Comparison of ENCODE assay signal across 27 mouse cellular contexts in the genomic region with DNA sequence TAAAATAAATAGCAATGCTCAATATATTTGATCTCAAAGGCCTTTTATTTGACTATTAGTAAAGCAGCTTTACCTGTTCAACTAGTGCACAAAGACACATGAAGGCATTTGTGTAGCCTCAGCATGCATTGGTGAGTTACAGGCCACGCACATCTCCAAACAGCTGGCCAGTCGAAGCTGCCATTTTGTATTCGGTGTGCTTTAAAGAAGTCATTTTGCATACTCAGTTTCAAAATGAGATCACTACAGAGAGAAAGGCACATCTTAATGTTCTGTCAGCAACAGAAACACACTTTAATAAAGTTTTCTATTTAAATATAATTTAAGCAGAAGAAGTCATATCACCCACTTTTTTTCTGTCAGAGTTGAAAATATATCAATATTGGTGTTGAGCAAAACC.
"Had no signal": no experiment of that assay in that cellular context is flagged by ENCODE, and none has a peak within 500 bp of the region (broad histone marks: within the 10 kb centered on the region; RNA-seq: fewer than 3 reads in every experiment).

No protein-coding gene starts in this region.

- H3K36me3 ChIP-seq: embryonic facial prominence, embryonic 10.5 days; embryonic facial prominence, embryonic 12.5 days; embryonic facial prominence, embryonic 13.5 days; embryonic facial prominence, embryonic 15.5 days; forebrain, embryonic 10.5 days; forebrain, embryonic 12.5 days; forebrain, embryonic 15.5 days; heart, embryonic 10.5 days had no signal

- ATAC-seq: forebrain, embryonic 13.5 days; forebrain, embryonic 14.5 days; forebrain, embryonic 15.5 days; forebrain, embryonic 16.5 days; forebrain, postnatal 0 days had no signal

- H3K27ac ChIP-seq: embryonic facial prominence, embryonic 10.5 days; embryonic facial prominence, embryonic 12.5 days; embryonic facial prominence, embryonic 13.5 days; embryonic facial prominence, embryonic 15.5 days; forebrain, embryonic 10.5 days; forebrain, embryonic 12.5 days; forebrain, embryonic 13.5 days; forebrain, embryonic 15.5 days; gastrocnemius, adult 2 months; heart, adult 2 months; heart, embryonic 10.5 days had no signal

- H3K4me1 ChIP-seq: embryonic facial prominence, embryonic 10.5 days; embryonic facial prominence, embryonic 12.5 days; embryonic facial prominence, embryonic 13.5 days; embryonic facial prominence, embryonic 15.5 days; forebrain, embryonic 10.5 days; forebrain, embryonic 12.5 days; forebrain, embryonic 13.5 days; forebrain, embryonic 15.5 days; heart, embryonic 10.5 days had no signal

- H3K4me3 ChIP-seq: embryonic facial prominence, embryonic 10.5 days; embryonic facial prominence, embryonic 12.5 days; embryonic facial prominence, embryonic 13.5 days; embryonic facial prominence, embryonic 15.5 days; erythroblast, embryonic 14.5 days; forebrain, embryonic 10.5 days; forebrain, embryonic 12.5 days; forebrain, embryonic 13.5 days; forebrain, embryonic 15.5 days; gastrocnemius, adult 2 months; heart, adult 2 months; heart, embryonic 10.5 days had no signal

- H3K9ac ChIP-seq: embryonic facial prominence, embryonic 12.5 days; embryonic facial prominence, embryonic 13.5 days; embryonic facial prominence, embryonic 15.5 days; forebrain, embryonic 12.5 days; forebrain, embryonic 13.5 days; forebrain, embryonic 15.5 days; forebrain, postnatal 0 days had no signal

- H3K27me3 ChIP-seq: embryonic facial prominence, embryonic 12.5 days; embryonic facial prominence, embryonic 13.5 days; embryonic facial prominence, embryonic 15.5 days; forebrain, embryonic 12.5 days; forebrain, embryonic 13.5 days; forebrain, embryonic 15.5 days had no signal

- DNase-seq: cerebellum, adult 9-11 months; cerebellum, postnatal 10 days; cerebellum, postnatal 14 days; cerebellum, postnatal 25 days; cerebellum, postnatal 36 days; embryo, embryonic 11 days; forebrain, postnatal 0 days; gastrocnemius, adult 2 months; gastrocnemius, postnatal 10 days; gastrocnemius, postnatal 14 days; gastrocnemius, postnatal 25 days; gastrocnemius, postnatal 36 days; heart, adult 11 months; heart, adult 18-20 months; heart, adult 2 months had no signal

- H3K4me2 ChIP-seq: embryonic facial prominence, embryonic 12.5 days; embryonic facial prominence, embryonic 13.5 days; embryonic facial prominence, embryonic 15.5 days; forebrain, embryonic 12.5 days; forebrain, embryonic 13.5 days; forebrain, embryonic 15.5 days had no signal

- H3K9me3 ChIP-seq: embryonic facial prominence, embryonic 10.5 days; embryonic facial prominence, embryonic 12.5 days; embryonic facial prominence, embryonic 13.5 days; embryonic facial prominence, embryonic 15.5 days; forebrain, embryonic 10.5 days; forebrain, embryonic 12.5 days; forebrain, embryonic 13.5 days; forebrain, embryonic 15.5 days; heart, embryonic 10.5 days had no signal
